9 mouse cellular contexts compared by ENCODE assay signal in the genomic region with DNA sequence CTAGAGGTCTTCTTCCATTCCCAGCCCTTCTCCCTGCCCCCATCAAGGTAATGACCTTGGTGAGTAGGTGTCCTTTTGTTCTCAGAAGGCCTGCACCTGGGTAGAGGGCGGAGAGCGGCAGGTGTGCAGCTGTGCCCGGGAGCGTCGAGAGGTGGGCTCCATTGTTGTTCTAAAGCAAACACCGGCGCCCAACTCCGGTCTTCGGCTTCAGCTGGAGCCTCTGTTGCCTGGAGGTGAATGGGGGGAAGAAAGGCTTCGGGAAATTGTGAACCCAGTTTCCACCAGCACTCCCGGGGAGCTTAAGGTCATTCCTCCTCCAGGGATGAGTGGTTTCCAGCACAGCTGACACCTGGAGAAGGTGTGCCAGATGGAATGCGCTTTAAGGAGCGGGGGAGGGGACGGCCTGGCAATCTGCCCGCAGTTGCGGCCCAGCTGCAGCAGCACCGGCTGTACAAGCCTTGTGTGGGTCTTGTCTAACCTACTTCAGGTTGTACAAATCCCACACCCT. TPM values are rescaled to one million over a fixed set of nuclear protein-coding genes. Genes with fewer than 3 reads are reported as not detected.
DNase-seq lines count a peak whose midpoint lies in the region; ATAC-seq and TF ChIP-seq lines count a peak whose summit lies in the region.
"Had no signal": no experiment of that assay in that cellular context is flagged by ENCODE, and none has a peak within 500 bp of the region (broad histone marks: within the 10 kb centered on the region; RNA-seq: fewer than 3 reads in every experiment).

No protein-coding gene starts in this region.

- H3K4me3 ChIP-seq in heart, embryonic 14.5 days (ENCODE audit: control insufficient read depth in 1 of 2, insufficient read depth in 1 of 2, low read depth in 1 of 2, low read length in 2 of 2) = no peak overlapping the region
- no peak overlapping the region for H3K4me3 ChIP-seq in embryonic facial prominence, embryonic 11.5 days (ENCODE audit: low read depth, low read length)
- no peak overlapping the region for H3K4me3 ChIP-seq in lung, postnatal 0 days (ENCODE audit: low read depth, low read length)

- peak; percentile 38; the same call in 1 of the 2 replicates for TF ChIP-seq EP300 in lung, postnatal 0 days (IDR thresholded peaks at IDR 0.05)

- H3K9me3 ChIP-seq in heart, embryonic 14.5 days (ENCODE audit: control insufficient read depth, low read length) = 0 out of 2 replicates have a peak, but pooled peaks cover 3% of the 10 kb centered on the region
- H3K9me3 ChIP-seq in embryonic facial prominence, embryonic 11.5 days (replicated peaks; ENCODE audit: control insufficient read depth, low read length) = no peaks in the 10 kb centered on the region
- no peaks in the 10 kb centered on the region for H3K9me3 ChIP-seq in lung, postnatal 0 days (ENCODE audit: low read length)

- no peak overlapping the region for H3K9ac ChIP-seq in heart, embryonic 14.5 days (ENCODE audit: low read length)
- H3K9ac ChIP-seq in embryonic facial prominence, embryonic 11.5 days (replicated peaks; ENCODE audit: low read length) = 0 out of 2 replicates have a peak overlapping the region, but pooled peaks have one; percentile 10
- H3K9ac ChIP-seq in lung, postnatal 0 days (replicated peaks; ENCODE audit: low read depth) = no peak overlapping the region

- H3K27me3 ChIP-seq in heart, embryonic 14.5 days (ENCODE audit: control insufficient read depth, insufficient read depth, low read length) = no peaks in the 10 kb centered on the region
- H3K27me3 ChIP-seq in embryonic facial prominence, embryonic 11.5 days (ENCODE audit: control insufficient read depth, insufficient read depth, low read length) = no peaks in the 10 kb centered on the region
- H3K27me3 ChIP-seq in lung, postnatal 0 days (replicated peaks; ENCODE audit: insufficient read depth, low read length) = no peaks in the 10 kb centered on the region
- H3K27me3 ChIP-seq: Patski had no signal

- H3K4me1 ChIP-seq in heart, embryonic 14.5 days (ENCODE audit: control insufficient read depth in 2 of 2, insufficient read depth in 2 of 2, low read length in 2 of 2) = peaks cover 13 to 16% of the 10 kb centered on the region in 2 experiments
- no peaks in the 10 kb centered on the region for H3K4me1 ChIP-seq in embryonic facial prominence, embryonic 11.5 days (ENCODE audit: control insufficient read depth, insufficient read depth, low read length)
- H3K4me1 ChIP-seq in lung, postnatal 0 days (ENCODE audit: insufficient read depth, low read depth, low read length) = no peaks in the 10 kb centered on the region

- no peak for TF ChIP-seq CTCF in lung, postnatal 0 days (IDR thresholded peaks at IDR 0.05)

- no peak for DNase-seq in heart, adult 18-20 months
- peak; percentile 56 for DNase-seq in embryonic facial prominence, embryonic 11.5 days (ENCODE audit: low spot score)
- peak; percentile 81 for DNase-seq in kidney, adult 8-10 months
- DNase-seq in lung, postnatal 0 days (ENCODE audit: low spot score) = peak; percentile 81
- peak; percentile 39 for DNase-seq in urinary bladder, postnatal 25 days (ENCODE audit: low spot score)
- no peak for DNase-seq in right cerebral cortex, adult 2 months (ENCODE audit: low spot score in 2 of 2)
- DNase-seq in right cerebral cortex, postnatal 25 days = no peak

- H3K36me3 ChIP-seq in heart, embryonic 14.5 days (ENCODE audit: control insufficient read depth, insufficient read depth, low read length) = no peaks in the 10 kb centered on the region
- no peaks in the 10 kb centered on the region for H3K36me3 ChIP-seq in embryonic facial prominence, embryonic 11.5 days (replicated peaks; ENCODE audit: control insufficient read depth, insufficient read depth, low read depth, low read length)
- H3K36me3 ChIP-seq in lung, postnatal 0 days (ENCODE audit: insufficient read depth, low read length) = no peaks in the 10 kb centered on the region

- peak overlapping the region; percentile 45 for H3K4me2 ChIP-seq in heart, embryonic 14.5 days (ENCODE audit: low read length)
- peak overlapping the region; percentile 22 for H3K4me2 ChIP-seq in embryonic facial prominence, embryonic 11.5 days (ENCODE audit: low read depth, low read length)
- H3K4me2 ChIP-seq in lung, postnatal 0 days (replicated peaks; ENCODE audit: low read depth, low read length) = peak overlapping the region; percentile 42

- no peak for ATAC-seq in heart, embryonic 14.5 days (ENCODE audit: insufficient number of reproducible peaks, insufficient read depth, low FRiP score, low read depth)
- ATAC-seq in embryonic facial prominence, embryonic 11.5 days (replicated peaks; ENCODE audit: insufficient number of reproducible peaks, low FRiP score, low TSS enrichment, low read depth) = 0 out of 2 replicates have a peak, but pooled peaks have one; percentile 20
- peak; percentile 93 for ATAC-seq in lung, postnatal 0 days
- ATAC-seq: Patski had no signal

- WGBS in heart, embryonic 14.5 days = 18% methylated on average over 17 of the region's 17 CpGs
- 15% methylated on average over 17 of the region's 17 CpGs for WGBS in embryonic facial prominence, embryonic 11.5 days
- WGBS in lung, postnatal 0 days = 13% methylated on average over 17 of the region's 17 CpGs

- no peak overlapping the region for H3K27ac ChIP-seq in heart, embryonic 14.5 days (replicated peaks in 1 of 2; ENCODE audit: control insufficient read depth in 1 of 2, insufficient read depth in 1 of 2, low read depth in 2 of 2, low read length in 2 of 2)
- peak overlapping the region; percentile 38; the same call in 1 of the 2 replicates for H3K27ac ChIP-seq in embryonic facial prominence, embryonic 11.5 days (replicated peaks; ENCODE audit: low read depth, low read length)
- H3K27ac ChIP-seq in lung, postnatal 0 days (ENCODE audit: low read length) = peak overlapping the region; percentile 85

RNA-seq across cellular contexts. Expression of a gene that starts 8.4 kb away (rescaled TPM):
- polyA plus RNA-seq in heart, embryonic 14.5 days (2014; fragmentation: Nextera tagmentation; extraction: Ambion mirVana) = 30.8 and 35.1 TPM in 2 replicates
- total RNA-seq in heart, adult 18-20 months (2021) = 10 to 100 TPM; 12.8 to 15.9 TPM
- polyA plus RNA-seq in embryonic facial prominence, embryonic 11.5 days (2014; fragmentation: Nextera tagmentation; extraction: Ambion mirVana) = 47.4 and 51.9 TPM in 2 replicates
- 14.6 and 16.6 TPM in 2 replicates for polyA plus RNA-seq in lung, postnatal 0 days (2015; fragmentation: Nextera tagmentation; extraction: Ambion mirVana)

RNA-seq across cellular contexts. Expression of a gene that starts 20.0 kb away (rescaled TPM):
- 23.7 and 26.9 TPM in 2 replicates for polyA plus RNA-seq in heart, embryonic 14.5 days (2014; fragmentation: Nextera tagmentation; extraction: Ambion mirVana)
- 10 to 100 TPM; 78.7 to 79.5 TPM for total RNA-seq in heart, adult 18-20 months (2021)
- polyA plus RNA-seq in embryonic facial prominence, embryonic 11.5 days (2014; fragmentation: Nextera tagmentation; extraction: Ambion mirVana) = 2.1 TPM in 2 replicates
- 7.7 and 8.0 TPM in 2 replicates for polyA plus RNA-seq in lung, postnatal 0 days (2015; fragmentation: Nextera tagmentation; extraction: Ambion mirVana)

RNA-seq across cellular contexts. Expression of a gene that starts 55.1 kb away (rescaled TPM):
- polyA plus RNA-seq in heart, embryonic 14.5 days (2014; fragmentation: Nextera tagmentation; extraction: Ambion mirVana) = 10.1 and 14.4 TPM in 2 replicates
- 10 to 100 TPM; 17.3 to 22.8 TPM for total RNA-seq in heart, adult 18-20 months (2021)
- 19.4 and 19.7 TPM in 2 replicates for polyA plus RNA-seq in embryonic facial prominence, embryonic 11.5 days (2014; fragmentation: Nextera tagmentation; extraction: Ambion mirVana)
- 5.6 and 18.9 TPM in 2 replicates for polyA plus RNA-seq in lung, postnatal 0 days (2015; fragmentation: Nextera tagmentation; extraction: Ambion mirVana)

Comparison
In these comparisons a context has a peak if more than half of its experiments do, and no peak if none do; other contexts are left out.
1. H3K27ac ChIP-seq: peak in embryonic facial prominence, embryonic 11.5 days (single experiment) and lung, postnatal 0 days (single experiment); none in heart, embryonic 14.5 days (0 of 2).
2. DNase-seq: peak in embryonic facial prominence, embryonic 11.5 days (single experiment), kidney, adult 8-10 months (2 of 2), lung, postnatal 0 days (single experiment) and urinary bladder, postnatal 25 days (single experiment); none in heart, adult 18-20 months (0 of 2), right cerebral cortex, adult 2 months (0 of 2) and right cerebral cortex, postnatal 25 days (single experiment).
3. Peak in every context shown above with its lines, with median percentiles within 50 percentile points of each other: H3K4me2 ChIP-seq.